Mouse (Mus musculus) erythroblast, embryonic 14.5 days (primary cell): ENCODE data around the gene St8sia2. TPM values are rescaled to one million over a fixed set of nuclear protein-coding genes. Genes with fewer than 3 reads are reported as not detected.

Experiments used
- H3K27me3 ChIP-seq: 2 replicates; pipeline ENCODE4 v1.6.1; 2012; ENCODE audit warnings: inconsistent platforms; ENCODE audit not compliant: control insufficient read depth
- H3K36me3 ChIP-seq: 2 replicates; pipeline ENCODE4 v1.6.1; 2012; ENCODE audit warnings: mild to moderate bottlenecking, inconsistent platforms; ENCODE audit not compliant: control insufficient read depth
- H3K4me1 ChIP-seq: 2 replicates; pipeline ENCODE4 v1.6.1; 2012; ENCODE audit warnings: inconsistent platforms; ENCODE audit not compliant: control insufficient read depth
- H3K4me3 ChIP-seq: replicated peaks from 2 replicates; pipeline ENCODE3; 2012; ENCODE audit warnings: moderate library complexity, mild to moderate bottlenecking, inconsistent platforms
- H3K9me3 ChIP-seq: 2 replicates; pipeline ENCODE4 v1.6.1; 2012; ENCODE audit warnings: low read length, inconsistent platforms, mixed read lengths; ENCODE audit not compliant: control insufficient read depth
- GATA1 ChIP-seq: IDR thresholded peaks from 2 replicates; pipeline ENCODE4 v1.6.1; 2012; ENCODE audit warnings: low read length, inconsistent platforms, mixed read lengths
- TAL1 ChIP-seq: IDR thresholded peaks from 3 replicates; pipeline ENCODE4 v1.6.1; 2012; ENCODE audit warnings: low read length, inconsistent platforms, mixed read lengths
- polyA plus RNA-seq: library from polyadenylated mRNA; stranded (reverse); fragments of >175 nt; gene quantifications from 2 replicates; pipeline ENCODE4 v1.2.3, GENCODE M21; 2012

Gene St8sia2
- polyA plus RNA-seq, 1 experiment, result not detected

DNA sequence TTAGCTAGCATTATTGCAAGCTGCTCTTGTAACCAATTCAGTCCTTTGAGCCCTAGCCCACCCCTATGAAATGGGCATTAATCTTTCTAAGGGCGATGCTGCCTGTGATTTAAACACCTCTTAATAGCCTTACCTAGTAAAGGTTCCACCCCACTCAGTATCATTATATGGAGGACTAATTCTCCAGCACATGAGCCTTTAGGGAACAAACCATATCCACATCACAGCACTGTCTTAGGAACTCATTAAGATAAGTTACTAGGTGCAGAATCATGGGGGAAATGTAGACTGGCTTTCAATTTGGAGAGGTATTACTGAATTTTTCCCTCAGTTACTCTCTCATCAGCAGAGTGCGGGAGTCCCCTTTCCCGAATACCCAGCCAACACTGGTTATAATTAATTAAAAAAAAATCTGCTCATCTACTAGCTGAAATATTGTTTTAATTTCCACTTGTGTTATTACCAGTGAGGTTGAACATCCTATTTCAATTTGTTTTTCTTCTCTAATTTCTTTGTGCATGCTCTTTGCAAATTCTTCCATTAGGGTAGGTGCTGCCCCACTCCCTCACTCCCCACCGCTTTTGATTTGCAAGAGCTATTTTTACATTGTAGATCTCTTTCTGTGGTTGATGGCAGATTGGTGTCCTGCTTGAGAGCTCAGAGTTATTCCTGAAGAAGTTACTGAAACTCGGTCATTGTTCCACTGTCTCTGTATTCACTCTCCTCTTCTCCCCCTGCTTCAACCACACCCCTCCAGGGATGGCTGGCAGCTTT lies 103.9 kb downstream of the St8sia2 start:
- H3K9me3 ChIP-seq, result no peaks in the 10 kb centered on the region
- H3K4me3 ChIP-seq, result no peak overlapping the region
- H3K27me3 ChIP-seq, result no peaks in the 10 kb centered on the region
- no peaks in the 10 kb centered on the region for H3K4me1 ChIP-seq
- H3K36me3 ChIP-seq, result no peaks in the 10 kb centered on the region
- TF ChIP-seq GATA1, result no peak

- Histone ChIP-seq H3K27me3 (no peaks in the 10 kb centered on the region), H3K9me3 (no peaks in the 10 kb centered on the region), H3K4me3 (no peak overlapping the region), H3K36me3 (no peaks in the 10 kb centered on the region), H3K4me1 (no peaks in the 10 kb centered on the region)
- no peak for TF ChIP-seq TAL1
- no peak for TF ChIP-seq GATA1
Measured at GRCm38 (mm10) chr7:73894506-73894905, 119.0 kb downstream of the St8sia2 start.

- H3K4me1 ChIP-seq, result no peaks in the 10 kb centered on the region
- H3K9me3 ChIP-seq, result no peaks in the 10 kb centered on the region
- TF ChIP-seq GATA1, result no peak
- no peak for TF ChIP-seq TAL1
- no peaks in the 10 kb centered on the region for H3K27me3 ChIP-seq
- no peaks in the 10 kb centered on the region for H3K36me3 ChIP-seq
- no peak overlapping the region for H3K4me3 ChIP-seq
Measured at GRCm38 (mm10) chr7:73891830-73892229, 121.7 kb downstream of the St8sia2 start.

GRCm38 (mm10) chr7:73890891-73891610 lies 122.4 kb downstream of the St8sia2 start:
- H3K27me3 ChIP-seq, result no peaks in the 10 kb centered on the region

DNA sequence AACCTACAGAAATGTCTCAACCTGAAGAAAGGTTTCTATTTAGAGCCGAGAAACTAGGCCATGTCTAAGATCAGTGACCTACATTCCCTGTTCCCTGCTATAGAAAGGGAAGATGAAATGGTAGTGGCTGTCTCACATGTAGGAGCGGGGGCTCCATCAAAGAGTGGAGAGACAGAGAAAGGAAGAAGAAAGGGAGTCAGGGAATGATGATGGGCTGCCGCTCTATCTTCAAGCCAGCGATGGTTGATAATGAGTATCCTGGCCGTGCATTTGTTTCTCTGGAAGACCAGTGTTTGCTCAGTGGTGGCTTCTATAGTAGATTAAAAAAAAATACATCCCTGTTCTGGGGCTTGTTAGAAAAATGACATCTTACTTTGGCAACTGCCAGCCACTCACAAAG lies 123.0 kb downstream of the St8sia2 start:
- Histone ChIP-seq H3K4me1 (no peaks in the 10 kb centered on the region), H3K4me3 (no peak overlapping the region), H3K36me3 (no peaks in the 10 kb centered on the region), H3K9me3 (no peaks in the 10 kb centered on the region), H3K27me3 (no peaks in the 10 kb centered on the region)
- no peak for TF ChIP-seq TAL1
- TF ChIP-seq GATA1, result no peak

More at GRCm38 (mm10) chr7:73890891-73891610, 122.4 kb downstream of the St8sia2 start:
- no peak overlapping the region for H3K4me3 ChIP-seq
- no peaks in the 10 kb centered on the region for H3K36me3 ChIP-seq
- TF ChIP-seq GATA1 (no peak), TAL1 (no peak)
- H3K9me3 ChIP-seq, result no peaks in the 10 kb centered on the region
- H3K4me1 ChIP-seq, result no peaks in the 10 kb centered on the region
